Mouse (Mus musculus) ovary, postnatal 10 days (tissue): ENCODE results near the gene Shmt2.

Experiments
- DNase-seq: peaks from one replicate; pipeline ENCODE4 v3.0.0; 2022; ENCODE audit warnings: low spot score

Gene Shmt2

GRCm38 (mm10) chr10:127534036-127534928 is 12.0 kb upstream of the Shmt2 start, which contains the start of gene Nxph4:
Gene Nxph4, minus strand, starts transcription at chr10:127534559.
- DNase-seq = no peak

GRCm38 (mm10) chr10:127531548-127531947 is 9.3 kb upstream of the Shmt2 start:
- DNase-seq = no peak

DNA sequence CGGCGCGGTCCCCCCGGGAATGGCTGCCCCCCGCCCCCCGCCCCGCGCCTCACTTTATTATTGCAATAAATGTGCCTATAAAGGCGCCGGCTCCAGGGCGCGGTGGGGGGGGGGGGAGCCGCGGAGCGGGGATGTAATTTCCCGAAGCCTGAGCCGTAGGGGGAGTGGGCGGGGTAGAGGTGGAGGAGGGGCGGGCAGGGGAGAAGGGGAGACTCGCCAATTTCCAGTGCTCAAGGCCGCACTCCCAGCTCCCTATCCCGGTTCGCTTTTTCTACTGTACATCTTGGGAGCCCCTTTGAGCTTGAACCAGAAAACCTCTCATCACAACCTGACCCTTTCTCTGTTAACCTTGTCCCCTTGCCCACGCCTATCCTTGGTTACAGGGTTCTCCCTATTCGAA is 8.7 kb upstream of the Shmt2 start:
- DNase-seq = no peak

GRCm38 (mm10) chr10:127527481-127527880 is 5.2 kb upstream of the Shmt2 start:
- DNase-seq = no peak

DNA sequence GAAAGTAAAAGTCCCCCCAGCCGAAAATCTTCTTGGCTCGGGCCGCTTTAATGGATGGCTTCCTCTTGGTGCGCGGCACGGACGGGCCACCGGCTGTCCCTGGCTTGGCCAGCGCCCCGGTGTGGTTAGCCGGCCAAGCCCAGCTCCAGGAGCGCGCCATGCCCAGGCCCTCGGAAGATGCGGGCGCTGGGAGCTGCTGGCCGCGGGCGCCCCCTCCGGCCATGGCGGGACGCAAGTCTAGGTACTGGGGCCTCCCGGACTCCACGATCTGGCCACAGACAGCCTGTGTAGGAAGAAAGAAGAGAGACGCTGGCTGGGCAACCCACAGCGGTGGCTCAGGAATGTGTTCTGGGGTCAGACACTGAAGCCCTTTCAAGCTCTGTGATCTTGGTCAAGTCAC is 4.4 kb upstream of the Shmt2 start:
- DNase-seq = no peak

DNA sequence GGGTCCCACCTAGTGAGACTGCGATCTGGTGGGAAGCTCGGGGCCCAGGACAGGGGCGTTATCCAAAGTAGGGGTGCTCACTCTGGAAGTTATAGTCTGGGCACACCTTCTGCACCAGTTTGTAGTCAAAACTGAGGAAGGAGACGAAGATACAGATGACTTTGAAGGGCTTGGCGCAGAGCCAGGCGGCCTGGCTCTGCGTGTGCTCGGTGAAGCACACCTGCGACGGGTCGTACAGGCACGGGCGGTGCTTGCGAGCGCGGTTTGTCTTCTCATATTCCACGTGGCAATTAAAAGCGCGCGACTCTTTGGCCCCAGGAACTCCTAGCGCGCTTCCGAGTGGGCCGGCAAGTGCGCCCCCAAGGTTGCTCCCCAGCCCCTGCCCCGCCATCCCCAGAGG is 3.8 kb upstream of the Shmt2 start:
- DNase-seq = no peak

DNA sequence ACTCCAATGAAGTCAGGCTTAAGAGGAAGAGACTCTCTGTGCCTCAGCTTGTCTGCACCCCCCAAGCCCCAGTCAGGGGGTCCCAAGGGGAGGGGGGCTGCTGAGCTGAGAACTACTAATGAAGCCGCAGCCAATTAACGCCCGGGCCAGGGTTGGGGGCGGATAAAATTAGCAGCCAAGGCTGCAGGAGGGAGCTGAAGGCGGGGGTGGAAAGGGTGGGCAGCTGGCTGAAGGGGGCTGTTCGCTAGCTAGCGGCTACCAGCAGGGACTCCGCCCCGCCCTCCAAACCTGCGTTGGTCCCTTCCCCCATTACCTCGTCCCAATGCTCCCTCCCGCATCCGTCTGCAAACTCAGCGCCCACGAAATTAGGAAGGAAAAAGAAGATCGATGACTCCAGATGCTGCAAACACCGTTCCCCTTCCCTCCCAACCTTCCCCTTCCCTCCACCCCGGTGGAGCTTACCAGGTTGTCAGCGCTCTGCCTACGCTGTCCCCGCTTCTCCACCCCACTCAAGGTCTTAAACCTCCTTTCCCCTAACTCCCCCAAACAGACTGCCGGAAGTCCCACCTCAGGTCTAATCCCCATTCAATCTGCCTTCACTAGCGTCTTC is 2.5 kb upstream of the Shmt2 start:
- no peak for DNase-seq

DNA sequence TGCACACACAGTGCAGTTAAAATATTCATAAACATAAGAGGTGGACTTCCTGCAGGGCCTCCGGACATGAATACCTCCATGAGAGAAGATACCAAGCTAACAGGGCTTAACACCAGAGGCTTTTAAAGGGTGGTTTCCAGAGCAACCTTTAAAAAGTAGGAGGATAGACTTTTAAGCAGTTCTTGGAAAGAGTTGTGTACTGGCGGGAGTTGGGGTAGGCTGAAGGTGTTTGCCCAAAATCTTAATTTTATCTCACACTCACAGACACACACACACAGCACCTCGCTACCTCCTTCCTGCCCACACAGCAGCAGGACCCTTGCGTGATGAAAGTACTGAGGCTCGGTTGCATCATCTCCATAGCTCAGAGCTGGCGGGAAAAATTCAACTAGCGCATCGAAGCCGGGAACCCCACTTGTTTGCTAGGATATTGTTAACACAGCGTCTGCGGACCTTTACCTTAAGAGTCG is 598 bp downstream of the Shmt2 start:
- no peak for DNase-seq

- DNase-seq = no peak
These were observed 1.4 kb downstream of the Shmt2 start for GRCm38 (mm10) chr10:127520714-127521357.

DNA sequence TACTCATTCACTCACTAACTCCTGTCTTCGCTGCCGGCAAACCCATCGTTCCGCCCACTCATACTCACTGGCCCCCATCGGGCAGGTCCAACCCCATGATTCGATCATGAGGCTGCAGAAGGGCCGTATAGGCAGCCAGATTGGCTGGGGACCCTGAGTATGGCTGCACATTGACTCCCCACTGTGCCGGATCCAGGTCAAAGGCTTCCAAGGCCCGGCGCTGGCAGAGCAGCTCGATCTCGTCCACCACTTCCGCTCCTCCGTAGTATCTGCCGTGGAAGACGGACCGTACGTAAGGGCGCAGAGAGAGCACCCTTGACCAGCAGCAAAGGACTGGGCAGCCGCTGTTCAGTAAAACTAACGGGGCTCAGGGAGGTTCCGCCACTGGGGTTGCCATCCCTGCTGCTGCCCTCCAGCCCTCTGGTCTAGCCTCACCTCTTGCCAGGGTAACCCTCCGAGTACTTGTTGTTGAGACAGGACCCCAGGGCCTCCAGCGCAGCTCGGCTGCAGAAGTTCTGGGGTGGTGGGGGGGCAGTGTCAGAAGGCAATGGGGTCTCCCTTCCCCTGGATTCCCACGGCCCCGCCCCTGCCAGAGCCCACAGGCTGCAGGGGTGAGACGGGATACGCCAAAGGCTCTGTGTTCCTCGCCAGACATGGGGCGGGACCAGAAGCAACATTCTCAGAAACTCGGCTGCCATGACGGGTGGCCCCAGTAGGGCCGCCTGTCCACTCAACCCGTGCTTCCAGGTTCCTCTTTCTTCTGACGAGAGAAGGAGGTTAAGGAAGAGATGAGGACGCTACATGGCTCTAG is 2.1 kb downstream of the Shmt2 start:
- no peak for DNase-seq

DNA sequence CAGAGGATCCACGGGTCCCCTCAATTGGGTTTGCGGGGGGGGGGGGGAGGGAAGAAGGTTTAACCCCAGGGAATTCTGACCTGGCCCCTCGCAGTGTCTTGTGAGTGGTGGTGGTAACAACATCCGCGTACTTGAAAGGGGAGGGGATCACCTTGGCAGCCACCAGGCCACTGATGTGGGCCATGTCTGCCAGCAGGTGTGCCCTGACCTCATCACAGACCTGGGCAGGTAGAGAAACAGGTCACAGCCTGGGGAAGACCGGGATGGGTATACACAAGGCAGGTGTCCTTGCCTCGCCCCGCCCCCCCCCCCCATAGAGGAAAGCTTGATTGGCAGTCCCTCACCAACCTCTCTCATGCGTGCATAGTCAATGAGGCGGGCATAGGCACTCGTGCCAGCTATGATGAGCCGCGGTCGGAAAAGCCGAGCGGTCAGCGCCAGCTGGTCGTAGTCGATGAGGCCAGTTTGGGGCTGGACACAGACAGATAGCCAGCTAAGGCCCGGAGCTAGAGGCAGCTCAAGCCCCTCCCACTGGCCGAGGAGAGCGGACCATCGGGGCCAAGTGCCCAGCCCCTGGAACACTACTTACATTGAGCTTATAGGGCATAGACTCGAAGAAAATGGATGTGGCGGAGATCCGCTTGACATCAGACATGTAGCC is 3.1 kb downstream of the Shmt2 start:
- DNase-seq = no peak

GRCm38 (mm10) chr10:127517941-127518340 is 4.3 kb downstream of the Shmt2 start:
- DNase-seq = no peak

DNA sequence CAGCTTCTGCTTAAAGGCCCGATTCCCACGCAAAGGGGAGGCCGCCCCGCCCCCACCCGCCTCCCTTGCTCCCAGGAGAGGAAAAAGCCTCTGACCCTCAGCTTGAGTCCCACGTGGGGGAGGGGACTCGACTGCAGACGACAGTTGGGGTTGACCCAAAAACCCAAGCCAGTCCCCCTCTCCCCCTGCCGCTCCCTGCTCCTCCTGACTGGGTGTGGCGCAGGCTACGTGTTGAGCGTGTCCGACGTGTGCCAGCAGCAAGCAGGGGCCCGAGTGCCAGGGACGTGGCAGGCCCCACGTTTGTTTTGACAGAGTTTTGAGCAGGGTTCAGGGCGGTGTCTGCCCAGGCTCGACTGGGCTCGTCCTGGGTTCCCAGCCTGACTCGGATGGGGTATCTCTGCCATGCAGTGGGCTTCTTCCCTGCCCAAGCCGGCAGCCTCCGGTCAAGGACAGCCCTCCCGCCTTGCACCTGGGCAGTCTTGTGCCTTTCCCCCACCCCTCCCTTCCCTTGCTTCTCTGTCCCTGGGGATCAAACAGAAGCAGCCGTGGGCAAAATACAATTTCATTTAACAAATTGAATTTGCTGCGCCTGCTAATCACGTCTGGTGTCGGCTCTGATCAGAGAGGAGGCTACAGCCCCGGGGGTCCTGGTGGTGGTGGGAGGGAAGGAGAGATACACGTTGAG is 5.5 kb downstream of the Shmt2 start:
- DNase-seq = no peak

DNA sequence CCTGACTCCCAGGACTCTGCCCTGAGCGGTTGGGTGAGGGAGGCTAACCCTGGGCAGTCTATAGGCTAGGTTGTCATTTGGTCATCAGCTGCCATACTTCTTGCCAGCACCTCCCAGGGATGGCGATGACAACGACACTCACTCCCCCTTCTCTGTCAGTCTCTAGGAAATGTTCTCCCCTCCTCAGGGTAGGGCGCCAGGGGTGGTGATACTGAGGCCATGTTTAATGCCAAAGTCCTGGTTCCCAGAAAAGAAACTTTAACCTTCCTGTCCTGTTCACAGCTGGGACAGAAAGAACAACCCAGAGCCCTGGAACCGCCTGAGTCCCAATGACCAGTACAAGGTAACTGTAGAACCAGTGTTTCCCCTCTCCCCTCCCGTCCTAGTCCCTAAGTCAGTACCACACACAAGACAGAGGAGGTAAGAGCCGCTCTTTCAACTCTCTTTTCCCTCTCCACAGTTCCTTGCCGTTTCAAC is 6.2 kb downstream of the Shmt2 start:
- DNase-seq = no peak

DNA sequence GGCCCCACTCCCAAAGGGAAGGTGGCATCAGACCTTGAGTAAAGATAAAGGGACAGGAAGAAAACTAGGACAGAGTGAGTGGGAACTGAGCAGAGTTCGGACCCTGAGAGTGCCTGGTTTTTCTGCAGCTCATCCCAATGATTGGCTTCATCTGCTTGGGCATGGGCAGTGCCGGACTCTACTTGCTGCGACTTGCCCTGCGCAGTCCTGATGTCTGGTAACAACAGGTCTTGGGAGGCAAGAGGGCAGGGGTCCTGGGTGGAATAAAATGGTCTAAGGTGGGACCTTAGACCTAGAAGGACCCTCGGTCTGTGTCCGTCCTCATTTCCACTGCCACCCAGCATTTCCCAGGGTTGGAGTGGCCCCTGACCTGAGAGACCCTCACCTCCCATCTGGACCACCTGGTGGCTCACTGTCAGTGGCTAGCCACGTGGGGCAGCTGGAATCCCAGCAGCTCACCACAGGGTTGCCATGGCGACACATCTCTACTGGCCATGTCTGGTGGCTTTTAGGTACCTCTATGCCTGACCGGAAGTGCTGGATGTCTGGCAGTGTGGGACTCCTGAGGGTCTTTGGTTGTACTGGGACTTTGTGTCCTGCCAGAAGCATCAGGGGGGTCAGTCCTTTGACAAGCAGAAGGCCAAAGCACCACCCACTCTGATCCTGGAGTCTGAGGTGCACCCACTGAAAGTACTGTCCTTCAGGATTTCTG is 6.8 kb downstream of the Shmt2 start:
- DNase-seq = no peak

DNA sequence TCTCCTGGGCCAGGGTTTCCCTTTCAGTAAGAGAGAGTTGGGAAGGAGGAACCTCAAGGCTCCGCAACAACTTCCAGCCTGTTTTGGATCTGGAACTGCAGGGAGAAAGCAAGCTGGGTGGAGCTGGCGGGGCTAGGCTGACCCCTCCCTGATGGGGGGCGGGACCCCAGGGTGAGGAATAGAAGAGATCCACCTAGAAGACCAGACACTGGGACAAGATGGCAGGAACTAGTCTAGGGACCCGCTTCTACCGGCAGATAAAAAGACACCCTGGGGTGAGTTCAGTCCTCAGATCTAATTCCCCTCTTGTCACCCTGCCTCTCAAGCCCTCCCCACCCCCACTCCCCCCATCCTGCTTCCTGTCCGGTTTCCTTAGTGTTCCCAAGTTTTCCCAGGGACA is 7.5 kb downstream of the Shmt2 start, which contains the start of gene Ndufa4l2:
Ndufa4l2 (plus strand) TSS at position 204 of the 400 bp plus-strand sequence.
- DNase-seq = no peak

- no peak for DNase-seq
These were observed 8.0 kb downstream of the Shmt2 start for GRCm38 (mm10) chr10:127514111-127514698.

- no peak for DNase-seq
These were observed 8.6 kb downstream of the Shmt2 start for GRCm38 (mm10) chr10:127513501-127514091.

- peak; percentile 87 for DNase-seq
These were observed 9.4 kb downstream of the Shmt2 start for GRCm38 (mm10) chr10:127512813-127513212.
